ENCODE assay signal across 8 mouse cellular contexts in the genomic region with DNA sequence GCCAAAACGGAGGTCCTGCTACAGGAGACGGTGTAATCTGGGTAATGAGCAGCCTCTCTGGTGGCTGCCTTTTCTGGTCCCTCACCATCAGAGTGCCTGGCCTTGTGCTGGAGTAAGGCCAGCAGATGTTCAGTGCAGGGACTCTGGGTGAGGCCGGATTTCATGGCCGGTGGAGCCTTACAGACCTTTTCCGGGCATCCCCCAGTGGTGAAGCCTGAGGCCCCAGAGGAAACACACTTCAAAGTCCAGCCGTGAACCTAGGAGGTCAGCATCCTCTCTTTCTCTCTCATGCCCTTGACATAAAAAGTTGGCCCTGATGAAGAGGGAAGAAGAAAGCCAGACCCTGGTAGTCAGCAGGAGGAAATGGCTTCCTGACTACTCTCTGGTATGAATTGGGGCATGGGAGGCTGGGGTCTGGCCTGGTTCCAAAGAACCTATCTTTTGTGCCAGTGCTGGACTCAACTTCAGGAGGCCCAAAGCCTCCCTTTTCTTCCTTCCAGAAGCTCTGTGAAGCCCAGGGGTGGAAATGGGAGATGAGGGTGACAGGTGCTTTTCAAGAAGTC.
DNase-seq lines count a peak whose midpoint lies in the region; ATAC-seq and TF ChIP-seq lines count a peak whose summit lies in the region.

No protein-coding gene starts in this region.

- intact Hi-C loops in heart, postnatal 25 days (cut with DNase I), result no loop called here

- peaks cover 36% of the 10 kb centered on the region for H3K4me1 ChIP-seq in forebrain, embryonic 10.5 days
- H3K4me1 ChIP-seq in forebrain, embryonic 11.5 days (replicated peaks; ENCODE audit: control insufficient read depth, insufficient read depth, low read length), result no peaks in the 10 kb centered on the region
- peaks cover 17% of the 10 kb centered on the region for H3K4me1 ChIP-seq in cortical plate, adult 2 months (ENCODE audit: control insufficient read depth, insufficient read depth, low read length)
- H3K4me1 ChIP-seq in limb, embryonic 12.5 days (replicated peaks), result peaks cover 35% of the 10 kb centered on the region
- peaks cover 12% of the 10 kb centered on the region for H3K4me1 ChIP-seq in stomach, postnatal 0 days (replicated peaks; ENCODE audit: control insufficient read depth, insufficient read depth)

- H3K9ac ChIP-seq in forebrain, embryonic 11.5 days (ENCODE audit: low read length), result no peak overlapping the region
- no peak overlapping the region for H3K9ac ChIP-seq in limb, embryonic 12.5 days (replicated peaks)
- H3K9ac ChIP-seq in stomach, postnatal 0 days (ENCODE audit: low read length), result no peak overlapping the region; the same call in 1 of the 2 replicates

- H3K27ac ChIP-seq in forebrain, embryonic 10.5 days, result peak overlapping the region; percentile 13; the same call in 1 of the 2 replicates
- no peak overlapping the region for H3K27ac ChIP-seq in forebrain, embryonic 11.5 days (ENCODE audit: low read depth, low read length)
- H3K27ac ChIP-seq in cortical plate, adult 2 months (ENCODE audit: insufficient read depth, low read length), result peak overlapping the region; percentile 17; the same call in 1 of the 2 replicates
- H3K27ac ChIP-seq in limb, embryonic 12.5 days, result peak overlapping the region; percentile 64; the same call in 1 of the 2 replicates
- peak overlapping the region; percentile 58; the same call in 1 of the 2 replicates for H3K27ac ChIP-seq in stomach, postnatal 0 days (replicated peaks)

- H3K9me3 ChIP-seq in forebrain, embryonic 10.5 days, result no peaks in the 10 kb centered on the region
- H3K9me3 ChIP-seq in forebrain, embryonic 11.5 days (ENCODE audit: control insufficient read depth, low read length), result no peaks in the 10 kb centered on the region
- H3K9me3 ChIP-seq in limb, embryonic 12.5 days, result no peaks in the 10 kb centered on the region
- H3K9me3 ChIP-seq in stomach, postnatal 0 days (ENCODE audit: control insufficient read depth, low read length), result no peaks in the 10 kb centered on the region

- H3K27me3 ChIP-seq in forebrain, embryonic 10.5 days (ENCODE audit: poor library complexity, severe bottlenecking), result no peaks in the 10 kb centered on the region
- no peaks in the 10 kb centered on the region for H3K27me3 ChIP-seq in forebrain, embryonic 11.5 days (ENCODE audit: control insufficient read depth, insufficient read depth, low read length)
- H3K27me3 ChIP-seq in limb, embryonic 12.5 days, result peaks cover 36% of the 10 kb centered on the region
- H3K27me3 ChIP-seq in stomach, postnatal 0 days (ENCODE audit: control insufficient read depth, insufficient read depth, low read length), result no peaks in the 10 kb centered on the region

- H3K36me3 ChIP-seq in forebrain, embryonic 10.5 days (replicated peaks), result peaks cover 17% of the 10 kb centered on the region
- no peaks in the 10 kb centered on the region for H3K36me3 ChIP-seq in forebrain, embryonic 11.5 days (ENCODE audit: control insufficient read depth, insufficient read depth, low read length)
- H3K36me3 ChIP-seq in limb, embryonic 12.5 days, result no peaks in the 10 kb centered on the region
- no peaks in the 10 kb centered on the region; the same call in 1 of the 2 replicates for H3K36me3 ChIP-seq in stomach, postnatal 0 days (ENCODE audit: control insufficient read depth, insufficient read depth, low read length)

- no peak for TF ChIP-seq CTCF in cortical plate, adult 2 months (IDR thresholded peaks at IDR 0.05; ENCODE audit: extremely low read depth, insufficient read depth, low read length)
- no peak for TF ChIP-seq CTCF in stomach, postnatal 0 days (IDR thresholded peaks at IDR 0.05; ENCODE audit: low read depth)

- no peak for TF ChIP-seq POLR2A in cortical plate, adult 2 months (IDR thresholded peaks at IDR 0.05; ENCODE audit: extremely low read depth, insufficient read depth, low read length)

- H3K4me2 ChIP-seq in forebrain, embryonic 11.5 days (ENCODE audit: low read depth, low read length, severe bottlenecking), result no peak overlapping the region
- H3K4me2 ChIP-seq in limb, embryonic 12.5 days, result no peak overlapping the region
- H3K4me2 ChIP-seq in stomach, postnatal 0 days (replicated peaks; ENCODE audit: low read depth), result no peak overlapping the region

- 79% methylated on average over 6 of the region's 6 CpGs for WGBS in forebrain, embryonic 10.5 days
- WGBS in forebrain, embryonic 11.5 days, result 81% methylated on average over 6 of the region's 6 CpGs
- WGBS in limb, embryonic 12.5 days, result 18% methylated on average over 6 of the region's 6 CpGs
- 44% methylated on average over 6 of the region's 6 CpGs for WGBS in stomach, postnatal 0 days

- H3K4me3 ChIP-seq in forebrain, embryonic 10.5 days, result no peak overlapping the region
- no peak overlapping the region for H3K4me3 ChIP-seq in forebrain, embryonic 11.5 days (ENCODE audit: low read depth, low read length)
- no peak overlapping the region for H3K4me3 ChIP-seq in cortical plate, adult 2 months (ENCODE audit: insufficient read depth, low read length)
- H3K4me3 ChIP-seq in limb, embryonic 12.5 days (replicated peaks), result no peak overlapping the region
- H3K4me3 ChIP-seq in stomach, postnatal 0 days (ENCODE audit: low read depth, low read length), result no peak overlapping the region

- no peak for DNase-seq in forebrain, embryonic 10.5 days (ENCODE audit: extremely low spot score, low spot score)
- DNase-seq in forebrain, embryonic 11.5 days (ENCODE audit: low spot score), result no peak
- DNase-seq in heart, postnatal 25 days (ENCODE audit: low spot score), result peak; percentile 8
- no peak for DNase-seq in stomach, postnatal 0 days (ENCODE audit: low spot score)
- no peak for DNase-seq in thymus, adult 18-20 months
- DNase-seq in adipocyte (ENCODE audit: low spot score), result no peak

- TF ChIP-seq EP300 in stomach, postnatal 0 days (optimal IDR thresholded peaks at IDR 0.05), result no peak

- ATAC-seq in forebrain, embryonic 11.5 days (replicated peaks; ENCODE audit: low FRiP score), result no peak
- no peak for ATAC-seq in limb, embryonic 12.5 days (ENCODE audit: insufficient number of reproducible peaks, insufficient read depth, low FRiP score, low TSS enrichment, low read depth)
- no peak for ATAC-seq in stomach, postnatal 0 days (ENCODE audit: low FRiP score, low TSS enrichment)
